Mouse (Mus musculus) heart, embryonic 11.5 days (tissue): ENCODE measurements around the gene Tbata. TPM values are rescaled to one million over a fixed set of nuclear protein-coding genes. Genes with fewer than 3 reads are reported as not detected.
A peak's percentile ranks its signal among the peaks of the same experiment; 100 is the strongest.

Experiments used
- ATAC-seq: fragments of 200-750 bp; cut with Nextera tagmentation; replicated peaks from 2 replicates; pipeline ENCODE4 v1.8.0; 2017; ENCODE audit warnings: moderate library complexity; ENCODE audit not compliant: insufficient number of reproducible peaks, low FRiP score, low TSS enrichment
- H3K27ac ChIP-seq: fragments of 300-500 bp; sonication (generic); 2 replicates; pipeline ENCODE4 v1.5.1; 2014; ENCODE audit warnings: mild to moderate bottlenecking, low read depth, low read length
- H3K27me3 ChIP-seq: fragments of 300-500 bp; sonication (generic); 2 replicates; pipeline ENCODE4 v1.6.1; 2014; ENCODE audit warnings: mild to moderate bottlenecking, low read length, mixed read lengths; ENCODE audit not compliant: control insufficient read depth, insufficient read depth
- H3K36me3 ChIP-seq: fragments of 300-500 bp; sonication (generic); 2 replicates; pipeline ENCODE4 v1.6.1; 2014; ENCODE audit warnings: mild to moderate bottlenecking, low read length, moderate library complexity, mixed read lengths; ENCODE audit not compliant: control insufficient read depth, insufficient read depth
- H3K4me1 ChIP-seq: fragments of 300-500 bp; sonication (generic); 2 replicates; pipeline ENCODE4 v1.6.1; 2014; ENCODE audit warnings: low read length; ENCODE audit not compliant: control insufficient read depth, insufficient read depth
- H3K4me2 ChIP-seq: fragments of 300-500 bp; sonication (generic); 2 replicates; pipeline ENCODE4 v1.6.1; 2014; ENCODE audit warnings: mild to moderate bottlenecking, moderate library complexity
- H3K4me3 ChIP-seq: fragments of 300-500 bp; sonication (generic); 2 replicates; pipeline ENCODE4 v1.5.1; 2014; ENCODE audit warnings: low read depth, low read length
- H3K9ac ChIP-seq: fragments of 300-500 bp; sonication (generic); 2 replicates; pipeline ENCODE4 v1.6.1; 2014; ENCODE audit warnings: mild to moderate bottlenecking, low read depth, low read length, moderate library complexity
- H3K9me3 ChIP-seq: fragments of 300-500 bp; sonication (generic); replicated peaks from 2 replicates; pipeline ENCODE4 v1.6.1; 2016; ENCODE audit warnings: low read length; ENCODE audit not compliant: control insufficient read depth
- WGBS: fragments of 180-500 bp; shearing (Covaris S2); extraction: QIAGEN DNeasy Blood & Tissue Kit; methylation state at CpG from one replicate; pipeline ENCODE4 v1.1.7; 2014; ENCODE audit not compliant: insufficient replicate concordance; 5-methylcytosine and 5-hydroxymethylcytosine counted together
- polyA plus RNA-seq: library from polyadenylated mRNA; unstranded; fragments of >200 nt; fragmentation: Nextera tagmentation; extraction: Ambion mirVana; gene quantifications from 2 replicates; pipeline ENCODE4 v1.2.1, GENCODE M21; 2014

Tbata gene
- polyA plus RNA-seq, 1 experiment from 2014 or later, result not detected

DNA sequence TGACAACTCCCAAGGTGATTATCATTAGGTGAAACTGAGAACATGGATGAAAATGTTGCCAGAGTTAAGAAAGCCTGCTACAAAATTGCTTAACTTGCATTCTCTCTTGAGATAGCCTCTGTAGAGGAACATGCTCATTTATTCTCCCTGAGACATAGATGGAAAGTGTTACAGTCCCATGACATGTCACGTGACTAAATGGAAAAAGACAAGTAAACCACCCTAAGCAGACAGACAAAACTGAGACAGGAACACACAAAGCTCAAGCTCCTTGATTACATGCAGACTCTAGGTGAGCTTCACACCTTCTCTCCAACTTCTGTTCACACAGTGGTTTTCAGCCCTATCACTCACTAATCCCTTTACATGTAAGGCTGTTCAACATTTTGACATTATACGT, 28.4 kb upstream of the Tbata start:
- H3K27me3 ChIP-seq, result no peaks in the 10 kb centered on the region
- H3K9ac ChIP-seq, result no peak overlapping the region
- no peak overlapping the region for H3K4me3 ChIP-seq
- H3K4me2 ChIP-seq, result no peak overlapping the region
- H3K9me3 ChIP-seq, result no peaks in the 10 kb centered on the region
- no peak for ATAC-seq
- H3K36me3 ChIP-seq, result no peaks in the 10 kb centered on the region; the same call in 1 of the 2 replicates
- no peak overlapping the region for H3K27ac ChIP-seq
- 87% methylated on average over 2 of the region's 2 CpGs for WGBS
- peaks cover 4% of the 10 kb centered on the region; the same call in 1 of the 2 replicates for H3K4me1 ChIP-seq

DNA sequence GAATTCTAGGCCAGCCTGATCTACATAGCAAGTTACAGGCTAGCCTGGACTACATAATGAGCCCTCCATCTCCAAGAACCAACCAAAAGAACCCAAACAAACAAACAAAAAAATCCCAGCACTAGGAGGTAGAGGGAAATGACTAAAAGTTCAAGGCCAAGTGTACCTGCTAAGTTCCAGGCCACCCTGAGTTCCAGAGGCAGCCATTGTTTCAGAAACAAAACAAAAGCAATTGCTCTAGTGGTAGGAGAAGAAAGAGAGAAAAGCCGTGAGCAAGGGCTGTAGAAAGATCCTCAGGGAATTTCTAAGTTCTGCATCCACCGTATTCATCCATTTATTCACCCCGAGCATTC, 26.0 kb upstream of the Tbata start:
- Histone ChIP-seq H3K4me2 (peak overlapping the region; percentile 93), H3K4me3 (peak overlapping the region; percentile 80), H3K27me3 (no peaks in the 10 kb centered on the region), H3K36me3 (no peaks in the 10 kb centered on the region), H3K9me3 (no peaks in the 10 kb centered on the region), H3K4me1 (peaks cover 4% of the 10 kb centered on the region; the same call in 1 of the 2 replicates), H3K9ac (peak overlapping the region; percentile 74), H3K27ac (peak overlapping the region; percentile 87; the same call in 1 of the 2 replicates)
- ATAC-seq, result no peak
- 0% methylated on average over 3 of the region's 3 CpGs for WGBS

- Histone ChIP-seq H3K4me1 (peaks cover 4% of the 10 kb centered on the region; the same call in 1 of the 2 replicates), H3K36me3 (no peaks in the 10 kb centered on the region), H3K9ac (peak overlapping the region; percentile 74), H3K4me2 (peak overlapping the region; percentile 93), H3K27ac (peak overlapping the region; percentile 87), H3K9me3 (no peaks in the 10 kb centered on the region), H3K27me3 (no peaks in the 10 kb centered on the region), H3K4me3 (peak overlapping the region; percentile 80)
- ATAC-seq, result peak; percentile 33; the same call in 1 of the 2 replicates
- 1% methylated on average over 50 of the region's 53 CpGs for WGBS
Observed at GRCm38 (mm10) chr10:61146119-61146806, 25.5 kb upstream of the Tbata start.

- ATAC-seq, result peak; percentile 47
- Histone ChIP-seq H3K4me2 (peak overlapping the region; percentile 93), H3K27me3 (no peaks in the 10 kb centered on the region), H3K9ac (peak overlapping the region; percentile 74), H3K9me3 (no peaks in the 10 kb centered on the region), H3K4me3 (peak overlapping the region; percentile 80), H3K36me3 (no peaks in the 10 kb centered on the region), H3K4me1 (peaks cover 4% of the 10 kb centered on the region; the same call in 1 of the 2 replicates), H3K27ac (peak overlapping the region; percentile 87)
- 2% methylated on average over 14 of the region's 14 CpGs for WGBS
Observed at GRCm38 (mm10) chr10:61146807-61147156, 25.0 kb upstream of the Tbata start.

- H3K4me3 ChIP-seq, result peak within 1 kb of the TSS; percentile 80
- peak; percentile 82 for ATAC-seq
Observed at GRCm38 (mm10) chr10:61147157-61148040, 24.4 kb upstream of the Tbata start, which contains the start of gene Sgpl1. TSS of gene Sgpl1 (minus strand) at chr10:61147703.

GRCm38 (mm10) chr10:61149476-61149875, 22.3 kb upstream of the Tbata start:
- Histone ChIP-seq H3K9ac (no peak overlapping the region), H3K27ac (no peak overlapping the region), H3K9me3 (no peaks in the 10 kb centered on the region), H3K4me2 (no peak overlapping the region), H3K4me3 (no peak overlapping the region), H3K4me1 (peaks cover 7% of the 10 kb centered on the region), H3K27me3 (no peaks in the 10 kb centered on the region), H3K36me3 (no peaks in the 10 kb centered on the region)
- 43% methylated on average over 3 of the region's 3 CpGs for WGBS
- ATAC-seq, result no peak

More at GRCm38 (mm10) chr10:61147157-61148040, 24.4 kb upstream of the Tbata start, which contains the start of gene Sgpl1:
- H3K4me2 ChIP-seq, result peak within 1 kb of the TSS; percentile 93
- no peaks in the 10 kb centered on the region for H3K9me3 ChIP-seq
- peak within 1 kb of the TSS; percentile 87 for H3K27ac ChIP-seq
- H3K4me1 ChIP-seq, result peaks cover 4% of the 10 kb centered on the region; the same call in 1 of the 2 replicates
- H3K36me3 ChIP-seq, result no peaks in the 10 kb centered on the region
- H3K9ac ChIP-seq, result peak within 1 kb of the TSS; percentile 74
- no peaks in the 10 kb centered on the region for H3K27me3 ChIP-seq
- WGBS, result 2% methylated on average over 71 of the region's 82 CpGs

DNA sequence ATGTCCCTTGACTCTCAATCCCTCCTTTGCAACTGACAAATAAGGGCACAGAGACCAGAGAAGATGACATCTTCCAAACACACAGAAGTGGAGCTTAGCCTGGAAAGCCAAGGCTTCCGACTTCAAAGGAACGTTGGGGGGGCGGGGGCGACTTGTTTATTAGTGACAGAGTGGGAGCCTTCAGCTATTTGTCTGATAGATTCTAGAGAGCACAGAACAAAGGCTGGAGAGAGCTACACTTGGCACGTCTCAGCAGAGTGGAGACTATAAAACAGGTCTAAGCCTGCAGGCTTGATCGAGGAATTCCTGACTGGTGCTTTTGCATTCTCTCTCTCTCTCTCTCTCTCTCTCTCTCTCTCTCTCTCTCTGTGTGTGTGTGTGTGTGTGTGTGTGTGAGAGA, 21.1 kb upstream of the Tbata start:
- Histone ChIP-seq H3K4me2 (no peak overlapping the region), H3K27ac (no peak overlapping the region), H3K4me3 (no peak overlapping the region), H3K9me3 (no peaks in the 10 kb centered on the region), H3K4me1 (peaks cover 5% of the 10 kb centered on the region), H3K36me3 (no peaks in the 10 kb centered on the region), H3K27me3 (no peaks in the 10 kb centered on the region), H3K9ac (no peak overlapping the region)
- 36% methylated on average over 6 of the region's 6 CpGs for WGBS
- no peak for ATAC-seq

- no peak for ATAC-seq
- Histone ChIP-seq H3K9me3 (no peaks in the 10 kb centered on the region), H3K27ac (no peak overlapping the region), H3K9ac (no peak overlapping the region), H3K27me3 (no peaks in the 10 kb centered on the region), H3K36me3 (no peaks in the 10 kb centered on the region), H3K4me3 (no peak overlapping the region), H3K4me2 (no peak overlapping the region), H3K4me1 (peaks cover 3% of the 10 kb centered on the region; the same call in 1 of the 2 replicates)
Observed at GRCm38 (mm10) chr10:61152131-61152530, 19.6 kb upstream of the Tbata start.
